Mouse (Mus musculus): ENCODE data around the gene Gm10643.
A peak's percentile ranks its signal among the peaks of the same experiment; 100 is the strongest.

Gene Gm10643

GRCm38 (mm10) chr8:84038015-84038414 lies 26.9 kb downstream of the Gm10643 start:
- no peak for DNase-seq

DNA sequence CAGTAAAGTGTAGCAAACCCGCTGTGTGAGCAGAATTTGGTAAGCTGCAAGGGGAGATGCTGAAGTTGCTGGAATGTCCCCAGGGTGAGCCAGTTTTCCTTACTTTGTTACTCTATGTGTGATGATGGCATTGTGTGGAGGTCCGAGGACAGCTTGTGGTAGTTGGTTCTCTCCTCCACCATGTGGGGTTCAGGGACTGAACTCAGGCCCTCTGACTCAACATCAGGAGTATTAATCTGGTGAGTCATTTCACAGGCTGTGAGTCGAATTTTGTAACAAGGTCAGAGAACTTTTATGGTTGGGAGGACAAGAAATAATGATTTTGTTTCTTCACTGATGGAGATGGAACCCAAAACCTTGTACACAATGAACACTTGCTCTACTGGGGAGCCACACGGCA lies 32.2 kb downstream of the Gm10643 start:
- DNase-seq = no peak

DNA sequence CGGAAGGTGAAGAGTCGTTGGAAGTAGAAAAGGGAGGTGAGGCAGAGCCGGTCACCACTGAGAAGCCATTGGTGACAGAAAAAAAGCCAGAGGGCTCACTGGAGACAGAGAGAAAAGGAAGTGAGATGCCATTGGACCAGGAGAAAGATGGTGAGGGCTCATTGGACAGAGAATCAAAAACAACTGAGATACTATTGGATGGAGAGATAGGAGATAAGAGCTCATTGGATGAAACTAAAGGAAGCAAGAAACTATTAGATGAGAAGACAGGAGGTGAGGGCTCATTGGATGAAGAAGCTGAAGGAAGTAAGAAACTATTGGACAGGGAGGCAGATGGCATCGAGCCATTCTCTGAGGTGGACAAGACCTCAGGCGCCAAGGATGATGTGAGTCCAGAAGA lies 35.7 kb downstream of the Gm10643 start:
- DNase-seq = no peak

DNA sequence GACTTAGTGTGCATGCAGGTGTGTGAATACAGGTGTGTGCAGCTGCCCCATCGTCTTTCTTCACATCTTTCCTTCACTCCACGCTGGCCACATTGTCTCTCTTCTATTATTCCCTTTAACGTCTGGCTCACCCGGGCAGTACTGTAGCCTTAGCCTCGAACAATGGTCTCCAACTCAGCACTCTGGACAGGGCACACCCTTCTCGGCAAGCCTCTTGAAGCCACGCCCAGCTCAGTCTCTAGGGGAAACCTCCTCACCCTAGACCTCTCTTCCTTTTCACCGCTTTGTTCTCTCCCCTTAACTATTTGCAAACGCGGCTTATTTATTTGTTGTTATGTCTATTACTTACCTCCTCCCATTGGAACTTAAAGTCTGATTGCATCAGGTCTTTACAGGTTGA lies 37.5 kb downstream of the Gm10643 start:
- no peak for DNase-seq

DNA sequence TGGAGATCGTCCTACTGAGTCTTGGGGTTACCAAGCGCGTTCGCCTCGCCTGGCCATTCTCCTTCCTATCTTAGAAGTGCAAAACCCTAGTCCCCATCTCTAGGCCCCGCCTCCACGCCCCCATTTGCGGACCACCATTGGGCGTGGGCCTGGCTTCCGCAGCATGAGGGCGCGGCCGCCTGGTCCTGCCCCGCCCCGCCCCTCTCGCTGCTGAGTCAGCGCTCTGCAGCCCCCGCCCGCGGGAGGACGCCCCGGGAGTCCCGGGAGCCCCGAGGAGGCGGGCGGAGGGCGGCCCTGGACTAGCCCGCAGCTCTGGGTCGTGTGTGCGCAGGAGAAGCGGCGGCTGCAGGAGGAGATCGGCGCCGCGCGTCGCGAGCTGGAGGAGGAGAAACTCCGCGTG lies 39.1 kb downstream of the Gm10643 start:
- DNase-seq = peak; percentile 54 to 79

- DNase-seq = peak; percentile 58 to 69
These were observed 40.8 kb downstream of the Gm10643 start for GRCm38 (mm10) chr8:84024171-84024570.

- no peak for DNase-seq
These were observed 41.3 kb downstream of the Gm10643 start for GRCm38 (mm10) chr8:84023631-84024030.

DNA sequence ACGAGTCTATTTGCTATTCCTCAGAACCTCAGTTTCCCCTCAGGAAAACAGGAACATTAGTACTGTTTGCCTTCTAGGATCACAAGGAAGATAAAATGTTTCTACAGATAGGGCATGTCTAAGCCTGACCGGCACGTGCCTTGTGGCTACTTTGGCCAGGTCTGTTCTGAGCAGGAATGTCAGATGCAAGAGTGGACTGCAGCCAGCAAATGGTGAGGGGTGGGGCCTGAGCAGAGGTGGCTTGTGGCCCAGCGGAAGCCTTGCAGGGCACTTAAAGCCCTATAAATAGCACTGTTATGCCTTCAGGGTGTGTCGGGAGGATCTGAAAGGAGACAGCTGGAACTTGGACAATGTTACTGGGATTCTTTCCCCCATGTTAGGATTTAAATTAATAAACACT lies 41.9 kb downstream of the Gm10643 start:
- peak; percentile 75 to 83 for DNase-seq

DNA sequence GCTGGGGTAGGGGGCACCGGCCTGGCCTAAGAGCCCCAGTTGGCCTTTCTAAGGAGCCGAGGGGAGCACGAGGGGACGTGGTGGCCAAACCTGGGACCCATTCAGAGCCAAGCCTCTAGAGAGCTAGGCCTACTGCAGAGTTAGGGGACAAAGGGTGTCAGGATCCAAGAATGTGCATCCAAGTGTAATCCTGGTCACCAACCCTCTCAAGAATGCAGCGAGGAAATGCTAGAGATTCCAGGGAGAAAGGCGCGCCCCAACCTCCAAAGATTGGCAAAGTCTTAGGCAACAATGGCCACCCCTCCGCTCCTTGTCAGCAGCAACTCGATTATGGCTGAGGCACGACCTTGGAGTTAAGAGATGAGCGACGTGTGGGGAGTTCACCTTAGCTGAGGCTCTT lies 43.4 kb downstream of the Gm10643 start:
- DNase-seq = no peak

- DNase-seq = peak in 1 of 2 experiments; percentile 49
These were observed 43.8 kb downstream of the Gm10643 start, which contains the start of gene Palm3 for GRCm38 (mm10) chr8:84021096-84021495. Gene Palm3 (plus strand): TSS chr8:84021471.

- DNase-seq = no peak
These were observed 45.2 kb downstream of the Gm10643 start for GRCm38 (mm10) chr8:84019738-84020137.

DNA sequence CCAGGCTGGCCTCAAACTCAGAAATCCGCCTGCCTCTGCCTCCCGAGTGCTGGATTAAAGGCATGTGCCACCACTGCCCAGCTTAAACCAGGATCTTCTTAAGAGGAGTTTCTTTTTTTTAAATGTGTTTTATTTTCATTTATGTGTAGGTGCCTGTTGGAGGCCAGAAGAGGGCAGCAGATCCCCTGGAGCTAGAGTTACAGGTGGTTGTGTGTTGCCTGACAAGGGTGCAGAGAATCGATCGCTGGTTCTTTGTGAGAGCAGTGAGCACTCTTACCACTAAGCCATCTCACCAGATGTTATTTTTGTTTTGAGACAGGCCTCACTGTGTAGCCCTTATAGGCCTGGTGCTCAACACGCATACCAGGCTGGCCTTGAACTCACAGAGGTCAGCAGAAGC lies 49.1 kb downstream of the Gm10643 start:
- DNase-seq = no peak
